Mouse (Mus musculus): ENCODE data around the gene Stmn1. TPM values are rescaled to one million over a fixed set of nuclear protein-coding genes. Genes with fewer than 3 reads are reported as not detected.

The Stmn1 gene
- polyA plus RNA-seq, 1 experiment = 38.6 TPM

GRCm38 (mm10) chr4:134442216-134442615 lies 25.9 kb upstream of the Stmn1 start:
- TF ChIP-seq POLR2A (IDR thresholded peaks at IDR 0.05; ENCODE audit: borderline replicate concordance, extremely low read depth, low read depth, low read length) (no peak), CTCF (IDR thresholded peaks at IDR 0.05; ENCODE audit: insufficient read depth, low read length) (no peak)
- DNase-seq = no peak
- no peak overlapping the region for H3K4me3 ChIP-seq (replicated peaks; ENCODE audit: extremely low read depth, low read depth, low read length)
- no peaks in the 10 kb centered on the region for H3K4me1 ChIP-seq (ENCODE audit: control insufficient read depth, insufficient read depth, low read length)
- WGBS = 84% methylated on average over 4 of the region's 4 CpGs

GRCm38 (mm10) chr4:134443589-134443988 lies 24.5 kb upstream of the Stmn1 start:
- 44% methylated on average over 7 of the region's 7 CpGs for WGBS
- TF ChIP-seq POLR2A (IDR thresholded peaks at IDR 0.05; ENCODE audit: borderline replicate concordance, extremely low read depth, low read depth, low read length) = no peak
- TF ChIP-seq CTCF (IDR thresholded peaks at IDR 0.05; ENCODE audit: insufficient read depth, low read length) = no peak
- DNase-seq = no peak
- Histone ChIP-seq H3K4me3 (replicated peaks; ENCODE audit: extremely low read depth, low read depth, low read length) (no peak overlapping the region), H3K4me1 (ENCODE audit: control insufficient read depth, insufficient read depth, low read length) (no peaks in the 10 kb centered on the region)

- DNase-seq = no peak
- Histone ChIP-seq H3K4me1 (ENCODE audit: control insufficient read depth, insufficient read depth, low read length) (no peaks in the 10 kb centered on the region), H3K4me3 (replicated peaks; ENCODE audit: extremely low read depth, low read depth, low read length) (no peak overlapping the region)
- WGBS = 51% methylated on average over 7 of the region's 7 CpGs
- TF ChIP-seq POLR2A (IDR thresholded peaks at IDR 0.05; ENCODE audit: borderline replicate concordance, extremely low read depth, low read depth, low read length) (no peak), CTCF (IDR thresholded peaks at IDR 0.05; ENCODE audit: insufficient read depth, low read length) (no peak)
Measured at GRCm38 (mm10) chr4:134444949-134445348, 23.2 kb upstream of the Stmn1 start.

GRCm38 (mm10) chr4:134445489-134445888 lies 22.6 kb upstream of the Stmn1 start:
- DNase-seq = no peak
- no peak overlapping the region for H3K4me3 ChIP-seq (replicated peaks; ENCODE audit: extremely low read depth, low read depth, low read length)
- H3K4me1 ChIP-seq (ENCODE audit: control insufficient read depth, insufficient read depth, low read length) = no peaks in the 10 kb centered on the region
- WGBS = 67% methylated on average over 1 of the region's 1 CpGs
- TF ChIP-seq CTCF (IDR thresholded peaks at IDR 0.05; ENCODE audit: insufficient read depth, low read length) (no peak), POLR2A (IDR thresholded peaks at IDR 0.05; ENCODE audit: borderline replicate concordance, extremely low read depth, low read depth, low read length) (no peak)

GRCm38 (mm10) chr4:134447966-134448365 lies 20.2 kb upstream of the Stmn1 start:
- Histone ChIP-seq H3K4me1 (ENCODE audit: control insufficient read depth, insufficient read depth, low read length) (peaks cover 4% of the 10 kb centered on the region), H3K4me3 (replicated peaks; ENCODE audit: extremely low read depth, low read depth, low read length) (no peak overlapping the region)
- 46% methylated on average over 23 of the region's 23 CpGs for WGBS
- no peak for DNase-seq
- no peak for TF ChIP-seq CTCF (IDR thresholded peaks at IDR 0.05; ENCODE audit: insufficient read depth, low read length)
- no peak for TF ChIP-seq POLR2A (IDR thresholded peaks at IDR 0.05; ENCODE audit: borderline replicate concordance, extremely low read depth, low read depth, low read length)

GRCm38 (mm10) chr4:134449595-134450391 lies 18.3 kb upstream of the Stmn1 start:
- WGBS = 72% methylated on average over 13 of the region's 13 CpGs

GRCm38 (mm10) chr4:134450392-134451195 lies 17.5 kb upstream of the Stmn1 start:
- DNase-seq = no peak
- no peak overlapping the region for H3K4me3 ChIP-seq (replicated peaks; ENCODE audit: extremely low read depth, low read depth, low read length)
- TF ChIP-seq CTCF (IDR thresholded peaks at IDR 0.05; ENCODE audit: insufficient read depth, low read length) (no peak), POLR2A (IDR thresholded peaks at IDR 0.05; ENCODE audit: borderline replicate concordance, extremely low read depth, low read depth, low read length) (no peak)
- whole genome bisulfite sequencing = 39% methylated on average over 20 of the region's 20 CpGs
- peaks cover 4% of the 10 kb centered on the region for H3K4me1 ChIP-seq (ENCODE audit: control insufficient read depth, insufficient read depth, low read length)

More at GRCm38 (mm10) chr4:134449595-134450391, 18.3 kb upstream of the Stmn1 start:
- Histone ChIP-seq H3K4me1 (ENCODE audit: control insufficient read depth, insufficient read depth, low read length) (peaks cover 4% of the 10 kb centered on the region), H3K4me3 (replicated peaks; ENCODE audit: extremely low read depth, low read depth, low read length) (no peak overlapping the region)
- no peak for TF ChIP-seq POLR2A (IDR thresholded peaks at IDR 0.05; ENCODE audit: borderline replicate concordance, extremely low read depth, low read depth, low read length)
- no peak for TF ChIP-seq CTCF (IDR thresholded peaks at IDR 0.05; ENCODE audit: insufficient read depth, low read length)
- no peak for DNase-seq

GRCm38 (mm10) chr4:134451484-134451883 lies 16.6 kb upstream of the Stmn1 start:
- TF ChIP-seq CTCF (IDR thresholded peaks at IDR 0.05; ENCODE audit: insufficient read depth, low read length) (no peak), POLR2A (IDR thresholded peaks at IDR 0.05; ENCODE audit: borderline replicate concordance, extremely low read depth, low read depth, low read length) (no peak)
- no peak for DNase-seq
- 43% methylated on average over 9 of the region's 9 CpGs for WGBS
- Histone ChIP-seq H3K4me1 (ENCODE audit: control insufficient read depth, insufficient read depth, low read length) (peaks cover 7% of the 10 kb centered on the region), H3K4me3 (replicated peaks; ENCODE audit: extremely low read depth, low read depth, low read length) (no peak overlapping the region)

- no peak for DNase-seq
- no peak for TF ChIP-seq POLR2A (IDR thresholded peaks at IDR 0.05; ENCODE audit: borderline replicate concordance, extremely low read depth, low read depth, low read length)
- TF ChIP-seq CTCF (IDR thresholded peaks at IDR 0.05; ENCODE audit: insufficient read depth, low read length) = no peak
- WGBS = 62% methylated on average over 34 of the region's 34 CpGs
- Histone ChIP-seq H3K4me3 (replicated peaks; ENCODE audit: extremely low read depth, low read depth, low read length) (no peak overlapping the region), H3K4me1 (ENCODE audit: control insufficient read depth, insufficient read depth, low read length) (peaks cover 7% of the 10 kb centered on the region)
Measured at GRCm38 (mm10) chr4:134453619-134454400, 14.3 kb upstream of the Stmn1 start.
